Mouse (Mus musculus) A20 (cell line): Measurements from ENCODE around the gene Lman1l.

Experiments used
- DNase-seq: peaks from one replicate; pipeline ENCODE4 v3.0.0-alpha.2; 2011; ENCODE audit warnings: low read depth, low spot score

The Lman1l gene

GRCm38 (mm10) chr9:57620674-57621073 lies at the start of gene Lman1l:
Lman1l (minus strand) TSS chr9:57620774.
- DNase-seq, result no peak

- DNase-seq, result no peak
Measured at GRCm38 (mm10) chr9:57669566-57669965, 49.0 kb upstream of the Lman1l start.

- no peak for DNase-seq
Measured at GRCm38 (mm10) chr9:57668277-57668676, 47.7 kb upstream of the Lman1l start.

GRCm38 (mm10) chr9:57667817-57668216 lies 47.2 kb upstream of the Lman1l start:
- no peak for DNase-seq

- no peak for DNase-seq
Measured at GRCm38 (mm10) chr9:57667136-57667535, 46.6 kb upstream of the Lman1l start.

- no peak for DNase-seq
Measured at GRCm38 (mm10) chr9:57666536-57666935, 46.0 kb upstream of the Lman1l start.

- no peak for DNase-seq
Measured at GRCm38 (mm10) chr9:57664616-57665015, 44.0 kb upstream of the Lman1l start.

GRCm38 (mm10) chr9:57661552-57661951 lies 41.0 kb upstream of the Lman1l start:
- DNase-seq, result no peak

- no peak for DNase-seq
Measured at GRCm38 (mm10) chr9:57660501-57660900, 39.9 kb upstream of the Lman1l start.

GRCm38 (mm10) chr9:57659774-57660173 lies 39.2 kb upstream of the Lman1l start:
- peak; percentile 81 for DNase-seq

GRCm38 (mm10) chr9:57658970-57659369 lies 38.4 kb upstream of the Lman1l start:
- peak; percentile 24 for DNase-seq

- DNase-seq, result no peak
Measured at GRCm38 (mm10) chr9:57657843-57658242, 37.3 kb upstream of the Lman1l start.

GRCm38 (mm10) chr9:57656631-57657350 lies 36.2 kb upstream of the Lman1l start:
- no peak for DNase-seq

GRCm38 (mm10) chr9:57655749-57656148 lies 35.2 kb upstream of the Lman1l start:
- peak; percentile 92 for DNase-seq

GRCm38 (mm10) chr9:57654966-57655365 lies 34.4 kb upstream of the Lman1l start:
- DNase-seq, result no peak

- DNase-seq, result no peak
Measured at GRCm38 (mm10) chr9:57653283-57653682, 32.7 kb upstream of the Lman1l start, which contains the start of gene Csk. Csk (minus strand) TSS chr9:57653631.

- DNase-seq, result no peak
Measured at GRCm38 (mm10) chr9:57652855-57653254, 32.3 kb upstream of the Lman1l start.

- DNase-seq, result no peak
Measured at GRCm38 (mm10) chr9:57652351-57652750, 31.8 kb upstream of the Lman1l start.

- peak; percentile 91 for DNase-seq
Measured at GRCm38 (mm10) chr9:57650786-57651311, 30.3 kb upstream of the Lman1l start.

- DNase-seq, result no peak
Measured at GRCm38 (mm10) chr9:57650130-57650785, 29.7 kb upstream of the Lman1l start.

GRCm38 (mm10) chr9:57647286-57648108 lies 26.9 kb upstream of the Lman1l start:
- DNase-seq, result no peak

- DNase-seq, result no peak
Measured at GRCm38 (mm10) chr9:57646551-57647103, 26.1 kb upstream of the Lman1l start.
